Mouse (Mus musculus): Measurements from ENCODE around the gene Sap25.

DNA sequence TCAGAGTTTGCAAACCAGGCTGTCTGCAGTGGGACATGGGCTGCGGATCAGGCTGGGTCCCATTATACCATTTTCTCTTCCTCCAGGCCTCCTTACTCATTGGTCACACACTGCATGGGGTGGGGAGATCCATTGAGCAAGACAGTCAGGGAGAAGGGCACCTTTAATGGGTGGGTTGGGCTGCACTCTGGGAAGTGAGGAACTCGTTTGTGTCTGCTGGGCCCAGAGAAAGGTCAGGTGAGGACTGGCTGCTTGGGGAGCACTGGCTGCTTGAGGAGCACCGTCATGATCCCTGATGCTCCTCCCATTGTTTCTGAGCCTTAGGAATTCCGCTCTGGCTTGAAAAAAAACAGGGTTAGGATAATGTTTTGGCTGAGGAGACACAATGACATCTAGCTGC is 1.8 kb downstream of the Sap25 start:
- TF ChIP-seq TCF12 (IDR thresholded peaks at IDR 0.05; ENCODE audit: insufficient read depth, poor library complexity, severe bottlenecking) (no peak), MAX (IDR thresholded peaks at IDR 0.05; ENCODE audit: low read depth) (no peak), USF1 (IDR thresholded peaks at IDR 0.05; ENCODE audit: low read depth) (no peak), MYOG (IDR thresholded peaks at IDR 0.05; ENCODE audit: control insufficient read depth in 1 of 3, insufficient read depth in 1 of 3, insufficient read length in 2 of 3, low read depth in 2 of 3) (no peak)

Data from myocyte (in vitro differentiated cells).